Mouse (Mus musculus) liver, postnatal 0 days (tissue): ENCODE measurements at regions not wholly inside any gene's neighbourhood (a gene's known extent, or its start where the extent isn't known, plus 50 kb on each side); places are given as distances from the start of the nearest gene placed in this dataset.

Experiments used
- CTCF ChIP-seq: sonication (generic); IDR thresholded peaks from 2 replicates; pipeline ENCODE4 v1.5.1; 2016; ENCODE audit warnings: antibody characterized with exemption, low read depth
- EP300 ChIP-seq: IDR thresholded peaks from 2 replicates; pipeline ENCODE4 v1.6.1; 2016; ENCODE audit warnings: antibody characterized with exemption, low read depth, mild to moderate bottlenecking

DNA sequence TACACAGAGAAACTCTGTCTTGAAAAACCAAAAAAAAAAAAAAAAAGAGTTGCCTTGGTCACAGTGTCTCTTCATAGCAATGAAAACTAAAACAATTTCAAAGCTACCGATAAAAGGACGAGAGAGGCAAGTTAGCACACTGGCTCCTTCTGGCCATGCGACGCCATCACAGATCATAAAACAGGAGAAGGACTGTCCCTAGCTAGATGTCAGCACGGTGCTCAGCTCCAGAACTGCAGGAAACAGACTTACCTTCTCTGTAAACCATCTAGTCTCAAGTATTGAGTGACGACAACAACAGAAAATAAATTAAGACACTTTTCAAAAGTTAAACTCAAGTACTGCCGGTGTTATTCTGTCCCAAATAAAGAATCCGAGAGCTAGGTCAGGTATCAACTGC lies 118.7 kb downstream of the Ets2 start:
- TF ChIP-seq CTCF (no peak), EP300 (no peak)
